Mouse (Mus musculus) testis, postnatal 10 days (tissue): Measurements from ENCODE around the gene Mrps33.

Experiments
- DNase-seq: peaks from one replicate; pipeline ENCODE4 v3.0.0; 2021; ENCODE audit warnings: low spot score

Gene Mrps33

DNA sequence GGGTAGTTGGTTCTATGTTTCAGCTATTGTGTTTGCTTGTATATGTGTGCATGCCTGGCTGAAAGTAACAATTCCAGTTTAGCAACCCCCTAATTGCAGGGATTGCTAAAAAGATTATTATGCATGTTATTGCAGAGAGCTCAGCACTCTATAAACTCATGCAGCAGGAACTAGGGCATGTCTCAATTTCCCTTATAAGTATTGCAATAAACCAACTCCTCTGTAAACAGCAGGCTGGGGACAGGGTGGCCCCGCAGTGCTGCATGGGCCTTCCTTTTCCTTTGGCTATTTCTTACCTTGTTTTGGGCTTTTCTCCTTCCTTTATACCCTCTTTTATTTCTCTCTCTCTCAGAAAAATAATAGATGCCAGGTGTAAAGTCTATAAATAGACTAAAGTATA is 32.3 kb downstream of the Mrps33 start:
- DNase-seq = no peak

DNA sequence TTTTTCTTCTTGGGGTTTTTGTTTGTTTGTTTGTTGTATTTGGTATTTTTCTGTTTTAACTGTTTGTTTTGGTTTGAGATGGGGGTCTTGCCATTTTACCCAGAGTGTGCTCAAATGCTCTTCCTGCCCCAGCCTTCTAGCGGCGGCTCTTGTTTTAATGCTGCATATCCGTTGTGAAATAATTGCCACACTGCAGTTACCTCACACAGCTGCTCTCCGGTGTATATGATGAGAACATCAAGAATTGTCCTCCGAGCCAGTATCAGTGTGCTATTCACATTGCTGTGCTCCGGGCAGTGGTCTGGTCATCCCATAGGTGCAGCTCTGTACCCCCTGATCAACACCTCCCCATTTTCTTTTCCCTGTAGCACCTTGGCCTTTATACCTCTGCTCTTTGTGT is 34.5 kb downstream of the Mrps33 start:
- no peak for DNase-seq

DNA sequence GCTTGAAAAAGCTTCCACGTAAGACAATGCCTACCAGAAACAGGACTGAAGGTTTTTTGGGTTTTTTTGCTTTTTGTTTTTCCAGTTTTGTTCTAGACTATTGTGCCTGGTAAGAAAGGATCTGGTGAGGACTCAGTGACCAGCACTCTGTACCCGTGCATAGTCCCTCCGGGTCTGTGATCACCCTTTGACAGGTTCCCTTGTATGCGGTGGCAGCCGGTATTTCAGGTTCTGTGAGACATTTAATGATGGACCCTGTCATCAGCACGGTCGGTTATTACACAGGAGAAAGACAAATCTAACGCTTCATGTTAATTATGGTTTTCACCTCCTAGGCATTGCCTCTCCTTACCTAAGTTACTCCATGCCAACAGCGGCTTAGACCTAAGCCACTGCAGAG is 35.8 kb downstream of the Mrps33 start:
- DNase-seq = no peak

DNA sequence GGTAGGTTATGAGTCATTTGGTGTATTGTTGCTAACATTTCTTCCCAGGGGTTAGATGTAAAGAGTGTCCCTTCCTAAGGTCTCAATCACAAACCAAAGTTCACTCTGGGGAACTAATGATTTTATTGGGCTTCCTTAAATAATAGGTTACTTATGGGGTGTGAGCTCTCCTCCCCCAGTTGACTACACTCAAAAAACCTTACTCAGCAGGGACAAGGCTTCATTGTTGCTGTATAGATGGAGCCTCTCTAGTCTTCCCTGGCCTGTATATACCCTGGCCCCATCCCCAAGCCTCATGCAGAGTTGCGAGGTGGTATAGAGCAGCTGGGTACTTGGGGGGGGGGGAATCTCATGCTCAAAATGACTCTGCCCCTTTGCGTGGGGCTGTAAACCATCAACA is 53.6 kb downstream of the Mrps33 start:
- no peak for DNase-seq
